Mouse (Mus musculus): Measurements from ENCODE around the gene Snx9. TPM values are rescaled to one million over a fixed set of nuclear protein-coding genes. Genes with fewer than 3 reads are reported as not detected.

Gene Snx9
- polyA plus RNA-seq, 1 experiment from 2014 or later = 9.5 TPM

DNA sequence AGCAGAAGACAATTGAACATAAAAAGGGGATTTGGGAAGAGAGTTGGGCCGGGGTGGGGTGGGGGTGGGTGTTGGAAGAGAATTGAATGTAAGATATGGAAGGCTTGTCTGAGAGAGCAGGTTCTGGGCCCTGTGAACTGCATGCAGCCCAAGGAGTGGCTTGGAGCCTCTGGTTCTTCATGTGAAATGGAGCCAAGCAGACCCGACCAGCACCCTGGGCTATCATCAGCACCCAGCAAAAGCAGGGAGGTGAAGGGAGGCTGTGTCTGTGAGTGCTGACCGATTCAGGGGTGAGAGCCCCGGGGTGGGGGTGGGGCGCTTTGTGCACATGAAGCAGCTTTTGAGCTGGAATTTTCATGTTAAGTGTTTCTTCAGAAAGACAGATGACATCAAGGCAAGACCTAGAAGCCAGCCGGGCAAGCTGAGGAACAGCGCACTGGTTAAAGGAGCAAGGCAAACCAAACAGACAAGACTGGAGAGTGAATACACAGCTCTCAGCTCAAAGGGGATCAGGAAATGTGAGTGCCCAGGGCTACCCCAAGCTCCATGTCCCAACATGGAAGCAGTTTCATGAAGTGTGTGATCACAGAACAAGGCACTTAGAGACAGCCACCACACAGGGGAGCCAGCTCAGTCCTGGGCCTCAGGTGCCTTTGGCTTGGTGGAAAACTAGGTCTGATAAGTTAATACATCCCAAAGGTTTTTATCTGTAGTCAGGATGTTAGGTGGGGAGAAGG is 40.1 kb upstream of the Snx9 start:
- 85% methylated on average over 7 of the region's 7 CpGs for WGBS
- Histone ChIP-seq H3K9me3 (no peaks in the 10 kb centered on the region), H3K4me3 (no peak overlapping the region), H3K4me1 (replicated peaks) (peaks cover 4% of the 10 kb centered on the region; the same call in 1 of the 2 replicates), H3K4me2 (no peak overlapping the region), H3K36me3 (no peaks in the 10 kb centered on the region), H3K27ac (replicated peaks) (no peak overlapping the region), H3K9ac (no peak overlapping the region), H3K27me3 (no peaks in the 10 kb centered on the region)
- ATAC-seq (ENCODE audit: low read depth) = no peak

DNA sequence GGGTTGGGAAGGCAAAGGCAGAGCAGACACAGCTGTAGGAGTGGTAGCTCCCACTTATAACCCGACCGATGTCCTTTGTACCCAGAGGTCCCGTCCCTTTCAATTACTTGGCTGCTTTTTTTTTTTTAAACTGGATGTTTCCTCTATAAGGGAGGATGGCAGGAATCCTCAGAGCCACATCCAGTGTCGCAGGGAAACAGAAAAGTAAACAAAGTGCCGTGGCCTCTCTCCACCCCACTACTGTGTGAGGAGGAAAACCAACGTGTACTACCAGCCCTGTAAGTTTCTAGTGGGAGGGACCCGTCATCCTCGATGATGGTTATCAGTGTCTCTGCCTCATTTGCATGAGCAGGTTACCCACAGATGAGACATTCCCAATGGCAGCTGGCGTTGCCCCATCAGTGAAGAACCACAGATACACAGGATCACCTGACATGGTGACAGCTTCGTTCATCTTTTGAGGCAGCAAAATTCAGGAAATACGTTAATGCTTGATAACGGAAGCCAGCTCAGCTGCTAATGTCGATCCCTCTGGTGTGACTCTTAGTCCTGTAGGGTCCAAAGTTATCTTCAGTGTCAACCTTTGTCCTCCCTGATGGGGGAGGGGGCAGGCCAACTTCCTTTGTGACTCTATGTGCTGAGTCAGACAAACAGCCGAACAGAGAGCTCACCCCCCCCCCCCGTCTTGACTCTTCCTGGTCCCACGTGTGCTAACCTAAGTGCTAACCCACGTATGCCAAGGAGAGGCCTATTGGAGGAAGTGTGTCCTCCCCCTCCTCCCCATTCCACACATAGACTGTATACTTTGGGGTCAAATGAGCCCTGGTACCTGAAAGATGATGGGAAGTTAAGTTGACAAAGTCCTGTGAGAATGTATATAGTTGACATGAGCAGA is 39.1 kb upstream of the Snx9 start:
- Histone ChIP-seq H3K4me3 (no peak overlapping the region), H3K9ac (no peak overlapping the region), H3K36me3 (no peaks in the 10 kb centered on the region), H3K4me2 (no peak overlapping the region), H3K27ac (replicated peaks) (no peak overlapping the region), H3K27me3 (no peaks in the 10 kb centered on the region), H3K4me1 (replicated peaks) (peaks cover 4% of the 10 kb centered on the region; the same call in 1 of the 2 replicates), H3K9me3 (no peaks in the 10 kb centered on the region)
- ATAC-seq (ENCODE audit: low read depth) = no peak
- WGBS = 82% methylated on average over 17 of the region's 17 CpGs

DNA sequence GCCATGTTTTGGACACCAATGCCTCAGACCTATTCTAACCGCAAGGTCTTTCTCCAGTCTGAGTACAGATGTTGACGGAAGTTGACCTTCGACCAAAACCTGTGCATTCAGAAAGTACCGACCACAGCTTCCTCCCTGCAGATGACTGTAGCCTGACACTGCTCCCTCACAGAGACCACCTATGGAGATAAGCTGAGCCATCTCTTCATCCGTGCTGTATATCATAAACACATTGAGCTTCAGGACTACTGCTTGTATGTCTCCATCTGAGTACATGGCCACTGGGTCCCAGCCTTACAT is 38.5 kb upstream of the Snx9 start:
- no peaks in the 10 kb centered on the region for H3K27me3 ChIP-seq
- H3K36me3 ChIP-seq = no peaks in the 10 kb centered on the region
- ATAC-seq (ENCODE audit: low read depth) = no peak
- no peak overlapping the region for H3K4me2 ChIP-seq
- no peak overlapping the region for H3K9ac ChIP-seq
- 0 out of 2 replicates have a peak, but pooled peaks cover 4% of the 10 kb centered on the region for H3K4me1 ChIP-seq (replicated peaks)
- H3K9me3 ChIP-seq = no peaks in the 10 kb centered on the region
- no peak overlapping the region for H3K4me3 ChIP-seq
- WGBS = 89% methylated on average over 5 of the region's 5 CpGs
- no peak overlapping the region for H3K27ac ChIP-seq (replicated peaks)

DNA sequence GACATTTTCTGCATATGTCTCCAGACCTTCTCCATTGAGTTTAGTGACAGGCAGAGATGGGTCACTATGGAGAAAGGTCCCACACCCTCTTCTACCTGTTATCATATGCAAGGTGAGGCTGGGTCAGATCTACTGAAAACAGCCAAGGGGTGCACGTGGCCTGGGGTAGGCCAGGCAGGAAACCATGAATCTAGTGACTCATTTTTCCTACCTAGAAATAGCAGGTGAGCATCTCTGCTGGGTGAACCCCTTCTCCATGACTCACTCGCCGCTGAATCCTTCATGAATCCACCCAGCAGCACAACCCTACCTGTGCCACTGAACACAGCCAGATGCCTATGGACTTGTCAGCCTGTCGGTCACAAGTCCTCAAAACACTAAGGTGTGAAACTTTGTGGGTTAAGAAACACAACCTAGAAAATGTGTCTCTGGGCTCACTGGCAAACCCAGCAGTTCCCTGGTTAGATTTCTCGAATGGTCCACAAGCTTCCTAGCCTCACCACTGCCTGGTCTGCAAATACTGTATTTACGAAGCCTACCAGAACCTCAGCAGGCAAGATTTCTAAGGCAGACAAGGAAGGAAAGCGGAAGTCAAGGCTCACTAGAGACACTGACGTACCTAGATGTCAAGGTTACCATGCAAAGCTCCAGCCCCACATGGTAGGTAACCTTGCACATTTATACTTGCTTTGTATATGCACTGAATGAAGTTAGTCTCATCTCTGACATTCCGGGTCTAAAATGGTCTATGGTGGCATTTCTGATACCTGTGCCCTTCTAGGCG is 37.7 kb upstream of the Snx9 start:
- no peak for ATAC-seq (ENCODE audit: low read depth)
- 92% methylated on average over 10 of the region's 10 CpGs for WGBS
- H3K4me1 ChIP-seq (replicated peaks) = 0 out of 2 replicates have a peak, but pooled peaks cover 2% of the 10 kb centered on the region

DNA sequence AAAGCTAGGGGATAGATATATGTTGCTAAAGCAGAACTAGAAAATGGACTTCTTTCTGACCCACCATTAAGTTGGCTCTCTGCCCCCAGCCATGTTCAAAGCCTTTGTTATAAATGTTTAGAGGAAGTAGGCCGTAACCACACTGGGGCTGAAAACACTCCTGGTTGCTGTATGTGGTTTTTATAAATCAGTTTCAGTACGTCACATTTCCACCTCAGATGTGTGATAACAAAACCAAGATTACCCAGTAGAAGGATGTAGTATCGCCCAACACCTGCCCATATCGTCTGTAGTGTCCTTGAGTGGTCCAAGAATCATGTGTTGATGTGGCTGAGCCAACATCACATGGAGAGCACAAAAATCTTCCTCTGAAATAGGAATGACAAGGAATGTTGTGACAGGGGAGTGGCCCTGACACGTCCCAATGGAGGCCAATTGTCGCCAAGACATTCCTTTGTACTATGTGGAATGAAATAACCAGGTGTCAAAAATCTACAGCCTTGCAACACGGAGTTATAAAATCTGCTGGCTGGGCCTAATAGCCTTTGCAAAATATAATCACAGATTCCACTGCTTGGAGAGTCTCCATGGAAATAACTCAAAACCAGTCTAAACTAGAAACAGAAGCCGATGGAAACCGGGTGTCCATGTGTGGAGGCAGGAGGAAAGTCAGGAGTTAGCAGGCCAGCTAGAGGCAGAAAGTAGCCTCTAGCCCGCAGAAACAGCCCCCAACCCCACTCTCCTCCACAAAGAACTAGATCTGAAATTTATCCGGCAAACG is 36.6 kb upstream of the Snx9 start:
- Histone ChIP-seq H3K27ac (replicated peaks) (no peak overlapping the region), H3K4me1 (replicated peaks) (no peaks in the 10 kb centered on the region), H3K27me3 (no peaks in the 10 kb centered on the region), H3K36me3 (no peaks in the 10 kb centered on the region), H3K9ac (no peak overlapping the region), H3K4me2 (no peak overlapping the region), H3K4me3 (no peak overlapping the region), H3K9me3 (no peaks in the 10 kb centered on the region)
- ATAC-seq (ENCODE audit: low read depth) = no peak
- 88% methylated on average over 12 of the region's 12 CpGs for WGBS

More for the DNA sequence above, 37.7 kb upstream of the Snx9 start:
- H3K27me3 ChIP-seq = no peaks in the 10 kb centered on the region
- H3K4me2 ChIP-seq = no peak overlapping the region
- no peaks in the 10 kb centered on the region for H3K36me3 ChIP-seq
- H3K4me3 ChIP-seq = no peak overlapping the region
- H3K9ac ChIP-seq = no peak overlapping the region
- H3K9me3 ChIP-seq = no peaks in the 10 kb centered on the region
- H3K27ac ChIP-seq (replicated peaks) = no peak overlapping the region

DNA sequence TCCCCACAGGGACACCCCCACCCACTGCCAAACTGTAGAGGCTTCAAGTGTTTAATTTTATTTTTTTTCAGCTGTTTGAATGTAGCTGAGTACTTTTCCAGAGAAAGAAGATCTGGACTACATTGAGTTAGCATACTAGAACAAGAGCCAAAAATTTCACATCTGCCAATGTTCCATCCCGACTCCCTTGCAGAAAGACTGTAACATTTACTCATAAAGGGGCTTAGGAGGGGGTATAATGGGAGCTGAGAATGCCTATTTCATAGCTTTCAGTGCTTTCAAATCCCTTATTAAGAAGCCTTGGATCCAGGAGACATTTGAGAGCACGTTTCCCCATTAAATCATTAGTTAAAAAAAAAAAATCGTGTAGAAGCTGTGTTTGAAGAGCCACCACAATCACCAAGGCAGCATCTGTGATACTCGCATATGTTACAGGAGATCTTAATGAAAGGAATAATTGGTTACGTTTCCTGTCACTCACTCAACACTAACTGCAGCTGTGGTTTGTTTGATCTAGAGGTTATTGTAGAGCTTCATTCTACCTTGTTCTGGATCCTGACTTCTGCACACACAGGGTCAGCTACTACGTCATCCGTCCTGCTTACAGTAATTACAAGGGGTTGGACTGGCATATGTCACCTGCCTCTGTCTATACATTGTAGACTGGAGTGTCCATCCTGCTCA is 35.8 kb upstream of the Snx9 start:
- no peak overlapping the region for H3K9ac ChIP-seq
- H3K4me3 ChIP-seq = no peak overlapping the region
- no peak overlapping the region for H3K4me2 ChIP-seq
- no peak overlapping the region for H3K27ac ChIP-seq (replicated peaks)
- H3K9me3 ChIP-seq = no peaks in the 10 kb centered on the region
- no peaks in the 10 kb centered on the region for H3K36me3 ChIP-seq
- 71% methylated on average over 7 of the region's 7 CpGs for WGBS
- ATAC-seq (ENCODE audit: low read depth) = no peak
- no peaks in the 10 kb centered on the region for H3K27me3 ChIP-seq
- no peaks in the 10 kb centered on the region for H3K4me1 ChIP-seq (replicated peaks)

DNA sequence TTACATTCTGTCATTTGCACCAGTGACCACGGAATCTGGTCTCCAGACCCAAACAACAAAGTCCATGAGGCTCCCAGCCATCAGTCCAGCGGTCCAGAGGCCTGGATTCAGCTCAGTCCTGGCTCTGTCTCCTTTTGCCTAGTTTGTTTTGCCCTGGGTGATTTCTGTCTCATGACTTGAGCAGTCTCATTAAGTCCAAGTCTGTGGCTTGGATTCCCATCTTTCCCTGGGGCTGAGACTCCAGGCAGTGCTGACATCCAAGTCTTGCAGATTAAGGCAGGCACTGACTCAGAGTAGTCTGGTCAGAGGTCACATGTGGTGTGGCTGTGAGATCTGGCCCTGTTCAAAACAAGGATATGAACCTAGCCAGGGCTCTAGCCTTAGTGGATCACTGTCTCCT is 35.2 kb upstream of the Snx9 start:
- no peaks in the 10 kb centered on the region for H3K9me3 ChIP-seq
- no peak overlapping the region for H3K9ac ChIP-seq
- no peak overlapping the region for H3K27ac ChIP-seq (replicated peaks)
- H3K27me3 ChIP-seq = no peaks in the 10 kb centered on the region
- 73% methylated on average over 2 of the region's 2 CpGs for WGBS
- no peaks in the 10 kb centered on the region for H3K4me1 ChIP-seq (replicated peaks)
- no peak overlapping the region for H3K4me3 ChIP-seq
- ATAC-seq (ENCODE audit: low read depth) = no peak
- H3K36me3 ChIP-seq = no peaks in the 10 kb centered on the region
- H3K4me2 ChIP-seq = no peak overlapping the region

DNA sequence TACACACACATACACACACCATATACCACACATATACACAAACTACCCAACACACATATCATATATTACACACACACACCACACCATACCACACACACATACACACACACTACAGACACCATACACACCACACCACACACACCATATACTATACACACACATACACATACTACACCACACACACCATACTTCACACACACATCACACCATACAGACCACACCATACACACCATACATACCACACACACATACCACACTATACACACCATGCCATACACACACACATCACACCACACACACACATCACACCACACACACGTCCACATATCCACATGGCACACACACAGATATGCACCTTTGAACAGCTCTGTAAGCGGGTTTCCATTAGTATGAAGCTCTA is 34.3 kb upstream of the Snx9 start:
- Histone ChIP-seq H3K4me3 (no peak overlapping the region), H3K4me2 (no peak overlapping the region), H3K27me3 (no peaks in the 10 kb centered on the region), H3K4me1 (replicated peaks) (no peaks in the 10 kb centered on the region), H3K9me3 (no peaks in the 10 kb centered on the region), H3K36me3 (no peaks in the 10 kb centered on the region), H3K27ac (replicated peaks) (no peak overlapping the region), H3K9ac (no peak overlapping the region; the same call in 1 of the 2 replicates)
- WGBS = 88% methylated on average over 2 of the region's 2 CpGs
- no peak for ATAC-seq (ENCODE audit: low read depth)

DNA sequence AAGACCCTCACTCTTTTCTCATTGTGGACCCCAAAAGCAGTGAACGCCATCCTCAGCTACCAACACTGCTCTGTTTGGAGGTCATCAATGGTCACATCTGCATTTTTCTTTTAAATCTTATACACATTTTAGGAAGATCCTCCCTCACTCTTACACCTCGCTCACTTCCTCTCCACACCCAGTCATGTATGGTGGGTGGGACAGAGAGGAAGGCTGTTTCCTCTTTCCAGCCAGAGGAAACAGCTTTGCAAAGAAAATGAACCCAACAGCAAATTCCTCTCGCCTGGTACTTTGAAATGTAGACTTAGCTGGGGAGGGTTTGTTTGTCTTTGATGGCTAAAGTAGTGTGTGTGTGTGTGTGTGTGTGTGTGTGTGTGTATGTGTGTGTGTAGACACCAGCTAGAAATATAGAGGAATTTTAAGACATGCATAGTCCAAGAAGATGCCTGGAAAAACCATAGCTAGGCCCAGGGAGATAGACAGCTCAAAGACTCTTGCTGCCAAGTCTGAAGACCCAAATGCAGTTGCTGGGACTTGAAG is 33.2 kb upstream of the Snx9 start:
- H3K27ac ChIP-seq (replicated peaks) = no peak overlapping the region
- no peak for ATAC-seq (ENCODE audit: low read depth)
- H3K36me3 ChIP-seq = no peaks in the 10 kb centered on the region
- H3K4me3 ChIP-seq = no peak overlapping the region
- 77% methylated on average over 3 of the region's 3 CpGs for WGBS
- H3K4me1 ChIP-seq (replicated peaks) = no peaks in the 10 kb centered on the region
- no peaks in the 10 kb centered on the region; the same call in 1 of the 2 replicates for H3K9me3 ChIP-seq
- H3K27me3 ChIP-seq = no peaks in the 10 kb centered on the region
- H3K4me2 ChIP-seq = no peak overlapping the region
- no peak overlapping the region for H3K9ac ChIP-seq

DNA sequence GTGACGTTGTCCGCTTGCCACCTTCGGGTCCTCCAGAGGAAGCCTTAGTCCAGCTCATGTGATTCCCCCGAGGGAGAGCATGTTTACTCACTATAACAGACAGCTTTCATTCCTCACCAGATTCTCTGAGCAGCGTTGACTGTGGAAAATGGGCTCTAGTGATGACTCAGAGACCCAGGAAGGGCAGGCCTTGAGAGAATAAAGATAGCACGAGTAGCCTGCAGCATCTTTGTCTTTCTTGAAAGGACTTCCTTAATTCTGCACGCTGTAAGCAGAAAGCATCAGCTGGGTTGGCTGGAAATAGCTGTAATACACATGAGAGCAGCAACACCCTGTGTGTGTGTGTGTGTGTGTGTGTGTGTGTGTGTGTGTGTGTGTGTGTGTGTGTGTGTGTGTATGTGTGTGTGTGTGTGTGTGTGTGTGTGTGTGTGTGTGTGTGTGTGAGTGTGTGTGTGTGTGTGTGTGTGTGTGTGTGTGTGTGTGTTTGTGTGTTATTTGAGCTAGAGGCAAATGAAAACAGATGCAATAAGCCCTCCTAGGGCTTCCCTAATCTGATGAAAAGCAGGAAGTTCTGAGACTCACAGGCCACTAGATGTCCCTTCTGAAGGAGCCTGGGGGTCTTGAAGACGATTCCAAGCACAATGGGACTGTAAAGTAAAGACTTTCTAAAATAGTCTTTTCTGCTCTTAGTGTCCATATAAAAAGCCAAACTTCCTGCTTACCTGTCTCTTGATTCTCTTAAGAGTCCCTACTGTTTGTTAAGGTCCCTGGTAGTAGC is 27.1 kb upstream of the Snx9 start:
- no peak overlapping the region for H3K9ac ChIP-seq
- peaks cover 2% of the 10 kb centered on the region; the same call in 1 of the 2 replicates for H3K4me1 ChIP-seq (replicated peaks)
- H3K4me3 ChIP-seq = no peak overlapping the region
- H3K9me3 ChIP-seq = no peaks in the 10 kb centered on the region; the same call in 1 of the 2 replicates
- H3K27ac ChIP-seq (replicated peaks) = no peak overlapping the region
- H3K4me2 ChIP-seq = no peak overlapping the region
- H3K36me3 ChIP-seq = no peaks in the 10 kb centered on the region
- H3K27me3 ChIP-seq = no peaks in the 10 kb centered on the region
- 64% methylated on average over 8 of the region's 8 CpGs for WGBS
- ATAC-seq (ENCODE audit: low read depth) = no peak

Data from neural tube, embryonic 13.5 days (tissue).